Mouse (Mus musculus): Measurements from ENCODE around the gene Npcd.

Gene Npcd

DNA sequence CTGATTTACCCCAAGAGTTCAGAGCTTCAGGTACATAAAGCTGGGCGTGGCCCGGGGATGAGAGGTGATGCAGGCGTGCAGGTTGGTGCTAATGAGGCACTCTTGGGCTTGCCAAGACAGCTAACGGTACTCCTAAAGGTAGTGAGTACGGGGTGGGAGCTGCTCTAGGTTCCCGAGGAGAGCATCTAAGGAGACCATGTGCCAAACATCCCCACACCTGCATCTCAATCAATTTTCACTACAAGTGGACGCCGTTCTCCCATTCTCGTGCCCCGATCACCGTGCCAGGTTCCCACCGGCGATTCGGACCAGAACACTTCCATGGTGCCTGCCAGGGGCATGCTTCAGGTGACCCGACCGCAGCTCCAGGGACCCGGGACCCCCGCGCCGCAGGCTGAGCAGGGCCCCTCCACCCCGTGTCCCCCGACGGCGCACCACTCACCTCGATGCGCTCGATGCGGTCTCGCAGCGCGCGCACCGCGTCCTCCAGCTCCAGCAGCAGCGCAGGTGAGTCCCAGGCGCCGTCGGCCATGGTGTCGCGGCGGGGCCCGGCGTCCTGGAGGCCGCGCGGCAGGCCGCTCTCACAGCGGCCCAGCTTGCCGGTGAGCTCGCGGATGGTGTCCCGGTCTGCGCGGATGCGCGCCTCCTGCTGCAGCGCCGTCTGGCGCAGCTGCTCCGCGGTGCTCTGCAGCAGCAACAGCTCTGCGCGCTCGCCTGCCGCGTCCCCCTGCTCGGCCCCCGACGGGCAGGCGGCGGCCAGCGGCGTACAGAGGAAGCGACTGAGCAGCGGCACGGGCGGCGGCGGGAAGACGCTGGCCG, 30.3 kb downstream of the Npcd start:
- DNase-seq (ENCODE audit: low read depth, low spot score) = no peak

DNA sequence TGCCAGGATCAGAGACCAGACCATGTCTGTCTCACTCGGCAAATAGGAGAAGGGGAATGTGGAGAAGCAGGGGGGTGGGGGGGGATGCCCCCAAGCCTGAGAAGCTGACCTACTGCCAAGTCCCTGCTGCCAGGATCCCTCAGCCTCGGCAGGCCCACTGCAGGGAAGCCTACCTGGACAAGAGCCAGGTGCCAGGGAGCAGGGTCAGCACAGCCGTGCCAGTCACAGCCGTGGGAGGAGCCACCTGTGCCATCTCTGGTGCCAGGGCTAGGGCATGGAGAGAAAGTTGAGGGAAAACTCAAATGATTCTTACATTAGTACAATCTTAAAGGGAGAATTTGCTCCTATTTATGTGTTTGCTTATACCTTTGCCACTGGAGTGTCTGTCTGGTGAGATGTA, 31.7 kb downstream of the Npcd start:
- DNase-seq (ENCODE audit: low read depth, low spot score) = no peak

DNA sequence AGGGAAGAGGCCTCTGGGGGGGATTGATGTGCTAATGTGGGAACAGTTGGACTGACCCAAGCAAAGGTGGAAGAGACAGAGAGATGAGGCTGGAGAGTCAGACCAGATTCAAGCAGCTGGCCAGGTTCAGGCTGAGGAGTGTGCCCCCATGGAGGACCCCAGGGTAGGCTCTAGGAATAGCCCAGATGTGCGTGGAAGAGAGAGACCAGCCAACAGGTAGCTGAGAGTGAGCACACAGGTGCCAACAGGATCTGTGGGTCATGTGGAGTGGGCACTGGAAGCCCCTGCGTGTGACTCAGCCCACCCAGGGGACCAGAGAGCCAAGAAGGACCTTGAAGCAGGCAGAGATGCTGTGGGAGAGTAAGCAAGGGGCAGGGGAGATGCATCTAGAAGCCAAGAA, 32.4 kb downstream of the Npcd start:
- DNase-seq (ENCODE audit: low read depth, low spot score) = no peak

DNA sequence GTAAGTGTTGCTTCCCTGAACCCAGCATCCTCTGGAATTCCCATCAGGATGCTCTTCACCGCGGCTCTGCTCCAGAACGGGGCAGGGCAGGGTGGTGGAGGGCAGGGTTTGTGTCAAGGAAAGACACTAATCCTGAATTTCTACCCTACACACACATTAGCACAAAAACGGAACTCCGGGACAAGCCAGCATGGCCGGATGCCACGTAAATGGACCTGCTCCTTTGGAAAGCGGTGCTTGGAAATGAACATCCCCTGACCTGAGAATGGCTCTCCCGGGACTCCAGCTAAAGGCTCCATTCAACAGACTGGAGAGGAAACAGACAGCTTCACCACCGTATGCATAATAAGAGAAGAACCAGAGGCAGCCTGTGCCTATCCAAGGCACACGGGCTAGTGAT, 33.3 kb downstream of the Npcd start:
- no peak for DNase-seq (ENCODE audit: low read depth, low spot score)

- no peak for DNase-seq (ENCODE audit: low read depth, low spot score)
Measured at GRCm38 (mm10) chr15:79798591-79798990, 35.4 kb downstream of the Npcd start.

- no peak for DNase-seq (ENCODE audit: low read depth, low spot score)
Measured at GRCm38 (mm10) chr15:79797680-79798079, 36.4 kb downstream of the Npcd start.

DNA sequence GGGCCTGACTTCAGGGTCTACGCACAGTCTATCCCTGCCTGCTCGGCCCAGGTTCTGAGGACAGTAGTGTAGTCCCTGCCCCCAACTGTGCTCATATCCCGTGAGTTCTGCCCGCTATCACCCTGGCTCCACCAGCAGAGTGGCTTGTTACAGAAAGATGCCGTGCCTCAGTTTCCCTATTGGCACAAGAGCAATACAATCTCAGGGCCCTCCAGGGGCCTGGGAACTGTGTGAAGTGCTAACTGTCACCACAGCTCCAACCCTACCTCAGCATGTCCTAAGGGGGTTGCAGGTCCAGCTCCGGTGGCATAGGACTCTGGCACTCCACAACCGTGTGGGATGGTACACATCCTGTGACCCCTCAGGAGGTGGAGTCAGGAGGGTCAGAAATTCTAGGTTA, 36.9 kb downstream of the Npcd start:
- no peak for DNase-seq (ENCODE audit: low read depth, low spot score)

DNA sequence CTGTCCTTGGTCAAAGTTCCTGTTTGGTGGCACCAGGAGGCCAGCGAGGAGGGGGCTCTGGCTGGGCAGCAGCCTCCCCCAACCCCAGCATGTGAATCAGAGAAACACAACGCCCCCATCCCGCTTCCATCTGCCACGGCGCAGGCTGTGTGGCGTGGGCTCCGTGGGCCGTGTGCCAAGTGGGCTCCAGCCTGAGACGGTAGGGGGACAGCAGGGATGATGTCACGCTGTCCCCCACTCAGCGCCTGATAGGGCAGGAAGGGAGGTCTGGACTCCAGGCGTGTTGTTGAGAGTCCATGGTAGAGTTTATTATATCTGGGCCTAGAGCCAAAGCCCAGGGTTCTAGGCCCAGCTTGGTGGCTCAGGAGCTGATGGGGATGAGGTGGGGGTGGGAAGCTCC, 37.8 kb downstream of the Npcd start:
- no peak for DNase-seq (ENCODE audit: low read depth, low spot score)

GRCm38 (mm10) chr15:79794173-79794572, 39.9 kb downstream of the Npcd start:
- DNase-seq (ENCODE audit: low read depth, low spot score) = no peak

GRCm38 (mm10) chr15:79793076-79793475, 41.0 kb downstream of the Npcd start:
- no peak for DNase-seq (ENCODE audit: low read depth, low spot score)

DNA sequence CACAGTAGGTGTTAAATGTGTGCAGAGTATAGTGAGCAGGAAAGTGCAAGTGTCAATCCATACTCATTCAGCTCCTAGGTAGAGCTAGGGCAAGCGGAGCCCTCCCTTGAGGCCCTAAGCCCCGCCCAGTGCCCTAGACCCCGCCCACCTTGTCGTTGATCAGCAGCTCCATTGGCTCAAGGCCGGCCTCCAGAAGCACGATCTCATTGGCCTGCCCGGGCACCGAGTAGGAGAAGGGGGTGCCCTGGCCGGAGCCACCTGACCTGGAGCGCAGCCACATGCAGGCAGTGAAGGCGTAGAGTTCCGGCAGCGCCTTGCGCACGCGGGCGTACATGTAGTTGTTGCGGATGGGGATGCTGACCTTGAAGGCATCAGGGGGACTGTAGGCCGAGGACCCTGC, 41.6 kb downstream of the Npcd start:
- DNase-seq (ENCODE audit: low read depth, low spot score) = no peak

DNA sequence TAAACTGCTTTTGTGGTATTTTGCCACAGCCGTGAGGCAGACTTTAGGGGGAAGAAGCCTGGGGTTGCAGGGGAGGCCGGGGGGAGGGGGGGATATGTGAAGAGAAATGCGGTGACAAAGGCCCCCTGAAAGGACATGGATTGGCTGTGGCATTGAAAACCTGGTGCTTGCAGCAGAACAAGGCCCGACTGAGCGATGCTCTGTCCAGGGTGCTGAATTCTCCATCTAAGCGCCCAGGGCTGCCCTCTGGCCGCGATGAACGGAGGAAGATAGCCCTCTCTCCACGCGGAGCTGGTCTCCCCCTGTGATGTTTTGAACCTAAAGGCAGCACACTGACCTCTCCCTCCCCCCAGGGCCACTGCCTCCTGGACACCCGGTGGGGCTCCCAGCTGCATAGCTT, 42.5 kb downstream of the Npcd start:
- no peak for DNase-seq (ENCODE audit: low read depth, low spot score)

- no peak for DNase-seq (ENCODE audit: low read depth, low spot score)
Measured at GRCm38 (mm10) chr15:79790905-79791304, 43.1 kb downstream of the Npcd start.

GRCm38 (mm10) chr15:79790111-79790510, 43.9 kb downstream of the Npcd start:
- DNase-seq (ENCODE audit: low read depth, low spot score) = no peak

GRCm38 (mm10) chr15:79787815-79788214, 46.2 kb downstream of the Npcd start:
- DNase-seq (ENCODE audit: low read depth, low spot score) = no peak

DNA sequence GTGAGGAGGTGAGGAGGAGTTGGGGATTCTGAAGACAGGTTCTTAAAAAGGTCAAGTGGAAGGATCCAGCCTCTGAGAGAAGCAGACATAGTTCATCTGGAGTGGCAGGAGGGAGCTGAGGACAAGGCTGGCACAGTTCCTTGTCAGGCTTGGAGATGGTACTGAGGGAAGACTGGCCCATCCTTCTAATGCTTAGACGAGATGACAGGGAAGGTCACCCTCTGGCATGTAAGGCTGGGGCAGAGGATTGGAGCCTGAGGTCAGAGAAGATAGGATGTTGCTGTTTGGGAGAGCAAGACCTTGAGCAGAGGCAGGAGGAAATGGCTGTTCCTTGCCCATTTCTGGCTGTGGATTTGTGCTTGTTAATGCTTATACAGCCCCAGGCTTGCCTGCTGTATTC, 49.0 kb downstream of the Npcd start:
- DNase-seq (ENCODE audit: low read depth, low spot score) = no peak

GRCm38 (mm10) chr15:79777749-79778148, 56.3 kb downstream of the Npcd start, which contains the start of gene Dnal4:
Gene Dnal4 (minus strand): TSS chr15:79777849.
- DNase-seq (ENCODE audit: low read depth, low spot score) = no peak

DNA sequence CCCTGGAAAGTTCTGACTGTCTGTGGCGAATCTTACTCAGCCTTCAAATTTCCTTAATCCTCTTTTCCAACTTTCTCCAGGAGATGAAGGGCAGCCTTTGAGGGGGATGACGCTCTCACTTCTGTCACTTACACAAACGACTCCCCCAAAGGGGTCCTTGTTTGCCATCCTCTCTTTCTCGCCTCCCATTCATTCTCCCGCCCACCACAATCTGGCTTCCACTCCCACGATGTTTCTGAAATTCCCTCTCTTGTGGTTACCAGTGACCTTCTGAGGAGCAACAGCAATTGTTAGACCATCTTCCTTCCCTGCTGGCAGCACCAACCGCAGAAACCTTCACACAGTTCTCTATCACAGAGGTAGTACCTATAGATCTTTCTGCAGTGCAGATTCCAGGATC, 58.4 kb downstream of the Npcd start:
- no peak for DNase-seq (ENCODE audit: low read depth, low spot score)

DNA sequence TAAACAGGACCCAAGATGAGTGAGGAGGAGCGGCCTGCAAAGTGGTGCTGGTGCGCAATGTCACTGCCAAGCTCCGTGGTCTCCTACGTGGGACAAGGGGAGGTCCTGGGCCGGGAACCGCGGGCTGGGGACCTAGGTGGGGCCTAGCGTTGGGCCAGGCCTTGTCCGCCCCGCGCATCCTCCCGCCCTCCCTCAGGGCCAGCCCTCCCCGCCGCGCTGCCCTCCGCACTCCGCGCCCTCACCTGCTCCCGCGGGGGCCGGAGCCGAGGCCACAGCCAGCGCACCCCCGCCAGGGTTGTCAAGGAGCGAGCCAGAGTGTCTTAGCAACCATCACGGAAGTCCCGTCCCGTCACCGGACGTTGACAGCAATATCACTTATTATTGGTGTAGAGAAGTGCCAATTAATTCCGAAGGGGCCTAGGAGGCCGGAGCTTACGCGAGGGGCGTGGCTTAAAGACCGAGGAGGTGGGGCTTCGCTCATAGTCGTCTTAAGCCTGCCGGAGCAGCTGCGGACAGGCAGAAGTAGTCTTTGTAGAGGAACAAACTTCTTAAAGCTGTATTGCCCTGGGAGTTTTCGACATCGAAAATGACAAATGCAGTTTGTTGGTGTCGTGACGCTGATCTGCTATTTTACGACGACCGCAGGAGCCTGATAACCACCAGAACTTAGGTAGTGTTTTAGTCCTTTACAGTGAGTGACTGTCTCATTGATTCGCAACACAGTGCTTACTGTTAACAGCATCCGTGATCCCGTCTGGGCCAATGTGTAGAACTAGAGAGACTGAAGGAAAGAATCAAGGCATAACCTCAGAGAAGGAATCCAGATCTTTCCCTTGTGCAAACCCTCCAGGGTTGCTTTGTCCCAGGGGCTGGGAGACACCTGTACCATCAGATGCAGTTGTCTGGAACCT, 59.7 kb downstream of the Npcd start:
- DNase-seq (ENCODE audit: low read depth, low spot score) = peak; percentile 92

- DNase-seq (ENCODE audit: low read depth, low spot score) = no peak
Measured at GRCm38 (mm10) chr15:79770629-79771240, 63.3 kb downstream of the Npcd start.

DNA sequence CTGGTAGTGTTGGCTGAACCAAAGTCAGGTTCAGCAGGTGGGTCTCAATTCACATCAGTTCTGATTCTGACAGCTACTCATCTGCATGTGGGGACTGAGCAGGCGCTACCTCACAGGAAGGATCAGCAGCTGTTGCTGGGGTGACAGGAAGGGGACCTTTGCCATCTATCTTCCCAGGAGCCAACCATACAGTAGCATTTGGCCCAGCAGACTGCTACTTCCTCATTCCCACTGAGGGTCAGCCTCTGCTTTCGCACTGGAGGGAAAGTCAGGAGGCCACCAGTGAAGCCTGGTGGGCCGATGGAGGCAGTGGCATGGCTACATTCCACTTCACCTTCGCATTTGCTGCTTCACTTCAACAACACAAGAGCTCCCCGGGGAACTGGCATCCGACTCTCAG, 65.7 kb downstream of the Npcd start:
- DNase-seq (ENCODE audit: low read depth, low spot score) = no peak

GRCm38 (mm10) chr15:79767327-79767961, 66.6 kb downstream of the Npcd start:
- DNase-seq (ENCODE audit: low read depth, low spot score) = no peak
